Mouse (Mus musculus) yolk sac, embryonic 10.5 days (tissue): ENCODE results near the gene Atg9b.
A peak's percentile ranks its signal among the peaks of the same experiment; 100 is the strongest.

Experiments used
- DNase-seq: peaks from one replicate; pipeline ENCODE4 v3.0.0-alpha.2; 2017; ENCODE audit warnings: low spot score

Gene Atg9b

DNA sequence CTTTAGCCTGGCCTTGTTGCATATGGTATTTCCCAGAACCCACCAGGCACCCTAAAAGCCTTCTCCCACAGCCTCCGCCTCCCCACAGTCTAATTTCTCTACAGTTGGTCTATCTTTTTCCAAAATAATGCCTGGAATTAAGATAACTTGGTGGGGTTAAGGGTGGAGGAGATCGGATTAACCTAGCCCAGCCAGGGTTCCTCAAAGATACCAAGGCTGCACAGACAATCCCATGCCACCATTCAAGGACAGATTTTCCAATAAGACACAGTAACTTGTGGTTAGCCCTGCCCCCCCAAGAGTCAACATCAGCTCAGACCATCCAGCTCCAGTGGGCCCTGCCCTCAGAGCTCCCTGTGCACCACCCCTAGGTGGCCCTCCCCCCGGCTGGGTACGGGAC is 11.4 kb downstream of the Atg9b start:
- no peak for DNase-seq

DNA sequence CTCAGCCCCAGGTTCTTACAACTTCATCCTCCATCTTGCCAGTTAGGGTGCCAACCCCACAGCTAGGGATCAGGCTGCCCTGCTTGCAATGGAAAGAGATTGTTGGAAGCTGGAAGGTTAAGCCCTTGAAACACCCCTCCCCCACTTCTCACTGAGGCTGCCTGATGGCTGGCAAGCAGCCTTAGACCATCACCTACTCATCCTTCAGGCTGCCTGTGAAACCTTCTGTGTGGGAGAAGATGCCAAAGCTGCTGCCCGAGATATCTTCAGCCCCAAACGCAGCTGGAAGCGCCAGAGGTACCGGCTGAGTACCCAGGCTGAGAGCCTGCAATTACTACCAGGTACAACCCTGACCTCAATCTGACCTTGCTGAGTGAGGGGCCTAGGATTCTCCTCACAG is 12.4 kb downstream of the Atg9b start:
- no peak for DNase-seq

DNA sequence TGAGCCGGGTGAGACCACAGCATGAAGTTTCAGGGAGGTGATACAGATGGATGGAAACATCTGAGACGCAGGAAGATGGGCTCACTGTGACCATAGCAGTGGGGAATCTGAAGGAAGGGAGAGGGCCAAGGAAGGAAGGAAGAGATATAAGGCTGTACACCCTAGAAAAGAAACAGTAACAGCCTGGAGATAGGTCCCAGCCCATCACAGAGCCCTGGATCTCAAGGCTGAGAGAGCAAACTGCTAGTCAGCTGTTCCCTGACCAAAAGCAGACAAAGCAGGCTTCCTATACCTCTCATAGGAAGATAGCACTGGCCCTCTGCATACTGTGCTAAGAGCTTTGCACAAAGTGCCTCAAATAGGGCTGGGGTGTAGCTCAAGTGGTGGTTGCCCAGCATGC is 13.2 kb downstream of the Atg9b start:
- DNase-seq, result no peak

DNA sequence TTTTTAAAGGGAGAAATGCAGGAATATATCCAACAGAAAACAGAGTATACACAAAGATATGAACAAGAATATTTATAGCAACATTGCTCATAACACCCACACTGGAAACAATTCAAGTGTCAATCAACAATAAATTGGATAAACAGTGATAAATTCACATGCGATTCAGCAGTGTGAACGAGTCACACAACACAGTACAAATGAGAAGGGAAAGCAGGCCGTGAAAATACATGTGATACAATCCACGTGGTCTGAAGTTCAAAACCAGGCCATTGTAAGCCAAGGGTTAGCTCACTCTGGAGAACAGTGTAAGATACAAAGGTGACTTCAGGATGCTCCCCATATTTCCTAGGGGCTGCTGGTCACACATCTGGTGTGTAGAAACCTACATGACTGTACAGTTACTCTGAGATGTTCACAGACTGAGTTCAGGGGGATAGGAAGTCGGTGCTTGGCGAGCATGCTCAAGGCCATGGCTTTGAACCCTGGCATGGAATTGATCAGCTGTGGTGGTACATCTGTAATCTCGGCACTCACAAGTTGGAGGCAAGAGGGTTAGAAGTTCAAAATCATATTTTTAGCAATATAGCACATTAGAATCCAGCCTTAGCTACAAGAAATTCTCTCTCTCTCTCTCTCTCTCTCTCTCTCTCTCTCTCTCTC is 17.1 kb downstream of the Atg9b start:
- no peak for DNase-seq

- no peak for DNase-seq
These were observed 17.7 kb downstream of the Atg9b start for GRCm38 (mm10) chr5:24374216-24374615.

DNA sequence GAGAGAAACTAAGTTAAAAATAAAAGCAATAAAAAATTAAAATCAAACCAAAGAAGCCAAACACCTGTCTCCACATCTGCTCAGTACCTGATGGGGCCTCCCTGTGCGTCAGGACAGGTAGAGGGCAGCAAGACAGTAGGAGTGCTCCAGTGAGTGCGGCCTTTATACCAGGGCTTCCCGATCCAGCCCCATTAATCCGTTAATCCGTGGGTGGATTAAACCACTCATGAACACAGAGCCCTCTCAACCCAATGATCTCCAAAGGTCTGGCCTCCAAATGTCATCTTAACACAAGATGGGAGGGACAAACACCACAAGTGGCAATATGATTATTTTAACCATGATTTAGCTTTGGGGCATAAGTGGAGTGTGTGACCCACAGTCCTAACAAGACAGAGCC is 18.1 kb downstream of the Atg9b start:
- DNase-seq, result no peak

DNA sequence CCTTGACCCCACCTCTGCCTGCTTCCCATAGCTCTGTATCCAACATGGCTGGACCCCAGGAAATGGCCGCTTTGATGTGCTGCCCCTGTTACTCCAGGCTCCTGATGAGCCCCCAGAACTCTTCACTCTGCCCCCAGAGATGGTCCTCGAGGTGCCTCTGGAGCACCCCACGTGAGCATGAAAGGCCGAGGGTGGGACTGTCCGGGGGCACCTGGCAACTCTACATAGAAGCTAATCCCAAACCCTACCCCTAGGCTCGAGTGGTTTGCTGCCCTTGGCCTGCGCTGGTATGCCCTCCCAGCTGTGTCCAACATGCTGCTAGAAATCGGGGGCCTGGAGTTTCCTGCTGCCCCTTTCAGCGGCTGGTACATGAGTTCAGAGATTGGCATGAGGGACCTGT is 22.2 kb downstream of the Atg9b start:
- DNase-seq, result no peak

DNA sequence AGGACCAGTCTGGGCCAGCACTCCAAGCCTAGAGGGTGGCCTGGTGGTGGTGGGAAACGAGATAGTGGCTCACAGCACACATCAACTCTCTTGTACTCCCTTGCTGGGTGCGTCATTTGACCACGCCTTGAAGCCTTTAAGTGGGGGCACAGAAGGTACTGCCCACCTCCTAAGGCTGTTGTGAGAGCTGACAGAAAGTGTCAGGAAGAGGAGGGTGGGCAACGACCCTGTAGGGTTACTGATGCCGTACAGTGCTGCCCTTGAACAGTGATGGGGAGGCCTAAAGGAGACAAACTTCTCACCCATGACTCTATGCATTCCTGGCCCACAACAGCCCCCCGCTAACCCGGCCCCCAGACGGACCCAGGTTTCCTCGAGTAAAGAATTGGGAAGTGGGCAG is 25.5 kb downstream of the Atg9b start:
- DNase-seq, result no peak

DNA sequence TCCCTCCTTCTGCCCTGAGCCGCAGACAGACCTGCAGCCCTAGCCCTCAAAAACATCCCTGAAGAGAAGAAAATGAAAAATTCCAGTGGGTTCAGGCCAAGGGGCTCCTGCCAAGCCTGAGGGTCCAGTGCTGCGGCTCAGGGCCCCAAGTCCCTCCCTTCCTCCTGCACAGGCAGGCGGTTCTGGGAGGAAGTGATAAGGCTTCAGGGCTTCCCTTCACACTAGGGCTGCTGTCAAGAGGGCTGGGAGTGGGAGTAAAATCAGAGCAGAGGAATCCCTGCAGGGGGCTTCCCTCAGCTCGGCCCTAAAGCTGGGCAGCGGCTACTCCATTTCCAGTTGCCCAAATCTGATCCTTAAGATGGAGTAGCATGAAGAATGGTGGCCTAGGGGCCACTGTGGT is 26.4 kb downstream of the Atg9b start:
- DNase-seq, result no peak

GRCm38 (mm10) chr5:24364963-24365362 is 27.0 kb downstream of the Atg9b start:
- no peak for DNase-seq

GRCm38 (mm10) chr5:24364508-24364907 is 27.4 kb downstream of the Atg9b start, which contains the start of gene Nos3:
TSS of gene Nos3 (plus strand) at chr5:24364810.
- peak; percentile 23 for DNase-seq

DNA sequence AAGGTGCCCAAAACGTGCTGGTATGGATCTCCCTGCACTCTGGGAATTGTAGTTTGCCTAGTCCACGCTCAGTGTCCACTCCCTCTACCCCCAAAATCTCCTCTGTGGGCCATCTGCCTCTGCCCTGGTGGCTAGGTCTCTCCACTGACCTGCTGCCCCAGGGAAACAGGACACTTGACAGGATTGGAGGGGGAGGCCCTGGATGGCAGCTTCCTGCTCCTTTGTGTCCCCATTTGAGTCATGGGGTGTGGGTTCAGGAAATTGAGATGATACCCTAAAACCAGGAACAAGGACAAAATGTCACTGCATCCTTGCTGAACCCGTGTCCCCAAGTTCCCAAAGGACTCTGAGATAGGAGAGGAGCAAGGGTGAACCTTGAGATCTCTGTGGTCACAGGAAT is 27.9 kb downstream of the Atg9b start:
- DNase-seq, result no peak

DNA sequence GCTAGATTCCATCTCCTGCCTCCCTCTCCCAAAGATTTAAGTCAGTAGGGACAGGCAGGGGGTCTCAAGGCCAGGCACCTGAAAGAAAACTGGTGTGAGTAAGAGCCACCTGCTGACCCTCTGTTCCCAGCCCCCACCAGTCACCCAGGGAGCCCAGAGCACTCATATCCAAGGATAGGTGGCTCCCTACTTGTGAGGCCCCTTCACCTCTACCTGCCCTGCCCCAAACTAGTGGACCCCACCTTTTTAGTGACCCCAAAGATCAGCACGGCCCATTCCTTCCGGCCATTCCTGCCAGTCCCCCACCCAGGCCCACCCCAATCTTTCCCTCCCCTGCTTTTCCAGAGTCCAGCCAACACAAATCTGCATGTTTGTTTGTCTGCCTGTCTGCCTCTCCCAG is 28.5 kb downstream of the Atg9b start:
- no peak for DNase-seq

DNA sequence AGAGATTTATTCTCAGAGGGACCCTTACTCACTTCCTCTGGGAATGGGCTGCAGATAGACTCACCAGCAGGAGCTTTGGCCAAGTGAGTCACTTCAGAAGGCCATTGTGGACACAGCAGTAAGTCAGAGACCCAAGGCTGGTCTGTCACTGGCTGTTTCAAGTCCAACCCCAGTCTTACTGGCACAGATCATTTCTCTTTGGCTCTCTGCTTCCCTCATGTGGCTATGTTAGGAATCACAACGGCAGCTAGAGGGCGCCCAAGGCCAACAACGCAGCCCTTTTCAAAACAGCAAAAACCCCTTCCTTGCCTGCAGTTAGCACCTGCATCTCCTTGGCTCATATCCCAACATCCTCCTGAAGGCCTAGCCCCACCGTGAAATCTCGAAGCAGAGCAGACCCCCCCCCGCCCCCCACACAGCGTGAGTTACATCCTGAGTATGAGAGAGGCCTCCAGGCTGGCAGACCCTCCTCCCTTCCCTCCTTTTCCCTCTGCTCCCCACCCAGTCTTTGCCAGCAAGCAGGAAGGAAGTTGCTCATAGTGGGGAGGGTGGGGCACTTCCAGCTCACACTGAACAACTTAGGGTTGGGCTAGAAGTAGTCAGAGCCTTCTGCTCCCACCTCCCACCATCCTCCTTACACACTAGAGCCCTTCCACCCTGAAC is 31.0 kb downstream of the Atg9b start:
- DNase-seq, result peak; percentile 77

DNA sequence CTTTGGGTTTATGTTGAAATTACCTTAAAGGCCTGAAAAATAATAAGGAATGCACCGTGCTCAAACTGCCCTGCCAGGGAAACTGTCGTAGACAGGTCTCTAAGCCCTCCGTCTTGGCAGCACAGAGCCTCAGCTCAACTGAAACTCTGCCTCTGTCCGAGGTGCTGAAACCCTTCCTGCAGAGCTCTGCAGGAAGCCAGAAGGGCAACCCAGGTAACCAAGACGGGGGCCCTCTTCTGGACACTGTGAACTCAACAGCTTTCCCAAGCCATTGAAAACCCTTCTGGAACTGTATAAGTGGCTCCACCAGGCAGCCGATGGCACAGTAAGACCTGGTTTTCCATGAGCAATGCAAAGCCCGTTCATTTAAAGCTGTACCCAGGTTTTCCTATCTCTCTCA is 34.5 kb downstream of the Atg9b start:
- peak; percentile 78 for DNase-seq

DNA sequence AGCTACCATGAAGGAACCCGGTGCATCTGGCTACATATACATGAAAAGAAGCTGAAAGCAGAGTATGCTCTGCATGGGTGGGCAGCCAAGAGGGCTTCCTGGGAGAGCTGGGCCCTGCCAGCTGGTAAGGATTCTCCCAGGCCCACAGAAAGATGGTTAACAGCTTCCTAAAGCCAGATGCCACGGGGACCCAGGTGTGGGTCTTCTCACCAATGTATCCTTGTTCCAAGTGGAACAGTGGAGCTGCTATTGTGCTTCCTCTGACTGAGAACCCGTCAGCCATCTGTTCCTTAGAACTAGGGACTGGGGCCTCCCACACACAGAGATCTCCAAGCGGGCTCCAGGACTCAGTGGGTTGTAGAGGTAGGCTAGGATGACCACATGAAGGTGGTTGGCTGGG is 35.2 kb downstream of the Atg9b start:
- DNase-seq, result no peak

GRCm38 (mm10) chr5:24353327-24353726 is 38.6 kb downstream of the Atg9b start:
- no peak for DNase-seq

DNA sequence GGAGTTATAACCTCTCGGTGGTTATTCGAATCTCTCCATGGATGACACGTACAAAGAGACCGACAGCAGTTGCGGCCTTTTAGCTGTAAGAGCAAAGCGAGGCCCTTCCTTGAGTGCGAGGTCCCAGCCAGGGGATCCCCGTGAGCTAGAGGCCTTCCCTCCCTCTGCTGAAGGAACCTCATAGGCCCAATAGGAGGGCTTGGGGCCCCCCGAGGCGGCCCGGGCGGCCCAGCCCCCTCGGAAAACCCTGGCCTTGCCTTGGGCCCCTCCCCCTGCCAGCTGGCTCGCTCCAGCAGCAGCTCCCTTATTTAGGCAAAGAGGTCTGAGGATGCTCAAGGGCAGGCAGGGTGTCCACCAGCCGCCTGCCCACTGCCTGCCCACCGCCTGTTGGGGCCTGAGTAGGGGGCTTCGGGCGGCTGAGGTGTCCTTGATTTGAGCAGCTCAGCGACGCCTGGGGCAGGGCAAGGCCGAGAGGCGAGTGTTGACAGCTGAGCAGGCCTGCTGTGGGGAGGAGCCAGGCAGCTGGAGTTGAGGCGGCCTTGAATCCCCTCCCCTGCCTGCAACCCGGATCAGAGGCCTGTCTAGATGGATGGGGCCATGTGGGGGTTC is 39.6 kb downstream of the Atg9b start:
- peak; percentile 63 for DNase-seq

DNA sequence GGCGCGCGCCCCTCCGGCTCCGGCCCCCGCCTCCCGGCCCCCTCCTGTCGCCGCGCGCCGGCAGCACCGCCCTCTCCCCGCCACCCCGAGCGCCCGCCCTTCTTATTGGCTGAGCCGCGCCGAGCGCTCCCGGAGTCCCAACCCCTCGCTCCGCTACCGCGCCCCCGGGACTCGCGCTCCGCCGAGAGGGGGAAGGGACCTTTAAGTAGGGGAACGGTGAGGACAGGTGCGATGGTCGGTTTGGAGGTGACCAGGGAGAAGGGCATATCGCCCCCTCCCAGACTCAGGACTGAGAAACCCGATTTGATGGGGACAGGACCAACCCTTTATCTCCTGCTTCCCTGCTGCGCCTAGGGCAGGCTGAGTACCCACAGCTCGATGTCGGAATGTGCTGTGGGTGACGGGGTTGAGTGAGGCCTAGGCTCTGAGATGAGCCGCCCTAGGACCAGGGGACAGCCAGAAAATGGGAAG is 40.2 kb downstream of the Atg9b start:
- DNase-seq, result peak; percentile 85

GRCm38 (mm10) chr5:24351278-24351677 is 40.7 kb downstream of the Atg9b start, which contains the start of gene Kcnh2:
TSS of gene Kcnh2 (minus strand) at chr5:24351604.
- no peak for DNase-seq

DNA sequence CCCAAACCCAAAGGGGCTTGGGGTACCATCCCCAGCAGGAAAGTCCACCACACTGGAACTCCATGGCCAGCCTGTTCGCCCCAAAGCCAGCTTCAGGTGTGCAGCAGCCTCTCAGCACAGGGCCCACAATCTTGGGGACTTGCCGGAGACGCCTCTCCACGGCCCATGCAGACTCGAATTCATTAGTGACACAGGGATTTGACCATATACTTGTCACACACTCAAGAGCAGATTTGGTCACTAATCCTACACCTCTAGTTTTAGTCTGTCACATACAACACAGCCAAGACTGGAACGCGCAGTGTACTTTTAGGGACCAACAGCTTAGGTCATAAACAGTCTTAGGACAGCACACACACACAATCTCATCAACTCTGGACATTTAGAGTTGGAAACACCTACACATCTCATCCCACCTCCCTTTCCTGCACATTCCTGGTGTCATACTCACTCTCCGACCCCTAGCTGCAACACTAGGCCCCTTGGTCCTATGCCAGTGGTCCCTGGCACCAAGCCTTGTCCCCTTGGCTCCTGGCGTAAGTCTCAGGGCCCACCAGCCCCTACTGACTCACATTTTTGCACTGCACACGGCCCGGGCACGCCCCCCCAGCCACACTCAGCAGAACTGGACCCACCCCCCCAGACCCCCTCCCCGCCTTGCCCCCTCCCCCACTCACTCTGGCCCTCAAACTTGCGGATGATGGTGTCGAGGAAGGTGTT is 41.3 kb downstream of the Atg9b start:
- DNase-seq, result no peak

GRCm38 (mm10) chr5:24350073-24350472 is 41.9 kb downstream of the Atg9b start:
- no peak for DNase-seq

- no peak for DNase-seq
These were observed 43.4 kb downstream of the Atg9b start for GRCm38 (mm10) chr5:24348546-24348945.
